Mouse (Mus musculus) olfactory bulb, adult 2 months (tissue): Measurements from ENCODE around the gene Gpr88. TPM values are rescaled to one million over a fixed set of nuclear protein-coding genes. Genes with fewer than 3 reads are reported as not detected.

ENCODE experiments used
- H3K27ac ChIP-seq: fragments of 200-500 bp; 2 replicates; pipeline ENCODE4 v1.5.1; 2012; ENCODE audit warnings: low read depth, low read length; ENCODE audit not compliant: insufficient read depth
- H3K4me1 ChIP-seq: fragments of 200-500 bp; 2 replicates; pipeline ENCODE4 v1.6.1; 2012; ENCODE audit warnings: low read length; ENCODE audit not compliant: control insufficient read depth, insufficient read depth
- H3K4me3 ChIP-seq: fragments of 200-500 bp; 2 replicates; pipeline ENCODE4 v1.5.1; 2012; ENCODE audit warnings: mild to moderate bottlenecking, low read depth, low read length, moderate library complexity; ENCODE audit not compliant: insufficient read depth
- CTCF ChIP-seq: fragments of 200-500 bp; IDR thresholded peaks from 2 replicates; pipeline ENCODE4 v1.5.1; 2012; ENCODE audit warnings: low read depth, mild to moderate bottlenecking, low read length, moderate library complexity; ENCODE audit not compliant: insufficient read depth
- POLR2A ChIP-seq: fragments of 200-500 bp; IDR thresholded peaks from 2 replicates; pipeline ENCODE4 v1.6.1; 2012; ENCODE audit warnings: mild to moderate bottlenecking, low read depth, low read length, moderate library complexity; ENCODE audit not compliant: insufficient read depth
- WGBS: fragments of 180-500 bp; shearing (Covaris S2); methylation state at CpG from one replicate; pipeline ENCODE4 v1.1.7; 2018; 5-methylcytosine and 5-hydroxymethylcytosine counted together
- polyA plus RNA-seq: library from polyadenylated mRNA; stranded (reverse); fragments of >200 nt; gene quantifications from 2 replicates; pipeline ENCODE4 v1.2.4, GENCODE M21; 2012; ENCODE audit warnings: low replicate concordance; ENCODE audit not compliant: missing spikeins, insufficient read depth, insufficient read length

Gpr88 gene
- polyA plus RNA-seq, 1 experiment, result not detected

GRCm38 (mm10) chr3:116283996-116284395 lies 30.7 kb upstream of the Gpr88 start:
- Histone ChIP-seq H3K4me1 (no peaks in the 10 kb centered on the region), H3K27ac (no peak overlapping the region), H3K4me3 (no peak overlapping the region)
- TF ChIP-seq CTCF (no peak), POLR2A (no peak)
- WGBS, result 84% methylated on average over 2 of the region's 2 CpGs

GRCm38 (mm10) chr3:116281663-116282062 lies 28.4 kb upstream of the Gpr88 start:
- Histone ChIP-seq H3K4me3 (no peak overlapping the region), H3K4me1 (no peaks in the 10 kb centered on the region), H3K27ac (no peak overlapping the region)
- TF ChIP-seq CTCF (no peak), POLR2A (no peak)
- 95% methylated on average over 6 of the region's 6 CpGs for WGBS

GRCm38 (mm10) chr3:116277146-116277545 lies 23.8 kb upstream of the Gpr88 start:
- 82% methylated on average over 8 of the region's 8 CpGs for WGBS
- no peak overlapping the region for H3K27ac ChIP-seq
- no peaks in the 10 kb centered on the region for H3K4me1 ChIP-seq
- H3K4me3 ChIP-seq, result no peak overlapping the region
- TF ChIP-seq CTCF (no peak), POLR2A (no peak)

- no peaks in the 10 kb centered on the region for H3K4me1 ChIP-seq
- WGBS, result 96% methylated on average over 6 of the region's 6 CpGs
- no peak overlapping the region for H3K27ac ChIP-seq
- TF ChIP-seq POLR2A, result no peak
- no peak for TF ChIP-seq CTCF
- no peak overlapping the region for H3K4me3 ChIP-seq
Observed at GRCm38 (mm10) chr3:116271679-116272078, 18.4 kb upstream of the Gpr88 start.

GRCm38 (mm10) chr3:116267036-116267654 lies 13.8 kb upstream of the Gpr88 start:
- TF ChIP-seq POLR2A (no peak), CTCF (no peak)
- H3K4me3 ChIP-seq, result no peak overlapping the region
- no peaks in the 10 kb centered on the region for H3K4me1 ChIP-seq
- WGBS, result 97% methylated on average over 2 of the region's 2 CpGs
- H3K27ac ChIP-seq, result no peak overlapping the region

- H3K4me3 ChIP-seq, result no peak overlapping the region
- TF ChIP-seq POLR2A (no peak), CTCF (no peak)
- 43% methylated on average over 3 of the region's 3 CpGs for WGBS
- no peak overlapping the region for H3K27ac ChIP-seq
- no peaks in the 10 kb centered on the region for H3K4me1 ChIP-seq
Observed at GRCm38 (mm10) chr3:116266360-116266759, 13.1 kb upstream of the Gpr88 start.

- H3K4me3 ChIP-seq, result no peak overlapping the region
- WGBS, result 96% methylated on average over 1 of the region's 1 CpGs
- H3K4me1 ChIP-seq, result no peaks in the 10 kb centered on the region
- no peak overlapping the region for H3K27ac ChIP-seq
- TF ChIP-seq POLR2A, result no peak
- no peak for TF ChIP-seq CTCF
Observed at GRCm38 (mm10) chr3:116263977-116264376, 10.7 kb upstream of the Gpr88 start.

- Histone ChIP-seq H3K27ac (no peak overlapping the region), H3K4me3 (no peak overlapping the region), H3K4me1 (no peaks in the 10 kb centered on the region)
- 77% methylated on average over 5 of the region's 5 CpGs for WGBS
- no peak for TF ChIP-seq POLR2A
- no peak for TF ChIP-seq CTCF
Observed at GRCm38 (mm10) chr3:116263061-116263460, 9.8 kb upstream of the Gpr88 start.

GRCm38 (mm10) chr3:116256104-116256503 lies 2.8 kb upstream of the Gpr88 start:
- Histone ChIP-seq H3K4me3 (no peak overlapping the region), H3K4me1 (peaks cover 19% of the 10 kb centered on the region), H3K27ac (no peak overlapping the region)
- WGBS, result 51% methylated on average over 5 of the region's 5 CpGs
- TF ChIP-seq POLR2A, result no peak
- no peak for TF ChIP-seq CTCF
